ENCODE assay signal across 9 mouse cellular contexts in the genomic region with DNA sequence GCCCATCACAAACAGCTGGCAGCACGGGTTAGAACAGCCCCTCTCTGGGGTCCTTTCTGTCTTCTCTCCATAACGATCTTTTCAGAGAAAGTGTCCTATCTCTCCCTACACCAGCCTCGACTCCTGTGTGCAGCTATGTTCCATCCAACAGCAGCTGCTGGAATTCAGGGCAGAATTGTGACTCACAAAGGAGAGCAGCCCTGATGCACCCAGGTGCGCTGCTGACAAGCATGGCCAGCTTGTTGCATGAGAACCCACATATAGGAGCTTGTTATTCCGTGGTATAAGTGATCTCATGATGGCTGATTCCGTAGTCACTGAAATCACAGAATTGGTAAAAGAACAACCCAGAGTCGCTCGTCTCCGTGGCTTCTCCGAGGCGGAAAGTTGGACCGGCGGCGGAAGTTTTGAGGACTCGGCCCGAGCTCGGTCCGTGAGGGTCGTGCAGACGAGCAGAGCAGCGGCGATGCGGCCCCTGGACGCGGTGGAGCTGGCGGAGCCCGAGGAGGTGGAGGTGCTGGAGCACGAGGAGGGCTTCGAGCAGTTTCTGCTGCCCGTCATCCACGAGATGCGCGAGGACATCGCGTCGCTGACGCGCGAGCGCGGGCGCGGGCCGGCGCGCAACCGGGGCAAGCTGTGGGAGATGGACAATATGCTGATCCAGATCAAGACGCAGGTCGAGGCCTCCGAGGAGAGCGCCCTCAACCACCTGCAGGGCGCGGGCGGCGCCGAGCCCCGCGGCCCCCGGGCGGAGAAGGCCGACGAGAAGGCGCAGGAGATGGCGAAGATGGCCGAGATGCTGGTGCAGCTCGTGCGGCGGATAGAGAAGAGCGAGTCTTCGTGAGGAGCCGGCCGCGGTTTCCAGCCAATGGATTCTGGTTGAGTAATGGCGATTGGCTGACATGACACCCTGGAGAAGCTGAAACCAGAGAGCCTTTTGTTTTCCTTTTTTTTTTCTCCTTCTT. TPM values are rescaled to one million over a fixed set of nuclear protein-coding genes. Genes with fewer than 3 reads are reported as not detected.
DNase-seq lines count a peak whose midpoint lies in the region; ATAC-seq lines count a peak whose summit lies in the region.
"Not testable (repeated sequence)": the region's sequence is repeated elsewhere in the genome, so short reads cannot be mapped to it uniquely, and the experiment has no call there.
"Had no signal": no experiment of that assay in that cellular context is flagged by ENCODE, and none has a peak within 500 bp of the region (broad histone marks: within the 10 kb centered on the region; RNA-seq: fewer than 3 reads in every experiment).

No protein-coding gene starts in this region.

- peak overlapping the region; percentile 50 for H3K4me3 ChIP-seq in heart, embryonic 13.5 days
- H3K4me3 ChIP-seq in intestine, embryonic 14.5 days (ENCODE audit: low read depth, low read length): peak overlapping the region; percentile 33
- peak overlapping the region; percentile 46 for H3K4me3 ChIP-seq in limb, embryonic 10.5 days

- not testable (repeated sequence) for H3K36me3 ChIP-seq in heart, embryonic 13.5 days; intestine, embryonic 14.5 days (ENCODE audit: control insufficient read depth, insufficient read depth, low read length); limb, embryonic 10.5 days

- not testable (repeated sequence) for H3K27ac ChIP-seq in heart, embryonic 13.5 days (replicated peaks); intestine, embryonic 14.5 days (ENCODE audit: low read depth); limb, embryonic 10.5 days

- H3K27me3 ChIP-seq in heart, embryonic 13.5 days (replicated peaks): peaks cover 85% of the 10 kb centered on the region
- H3K27me3 ChIP-seq in intestine, embryonic 14.5 days (replicated peaks; ENCODE audit: control insufficient read depth, insufficient read depth, low read length): peaks cover 17% of the 10 kb centered on the region
- peaks cover 80% of the 10 kb centered on the region for H3K27me3 ChIP-seq in limb, embryonic 10.5 days (ENCODE audit: low read depth, poor library complexity, severe bottlenecking)

- peak overlapping the region; percentile 72 for H3K4me2 ChIP-seq in heart, embryonic 13.5 days
- H3K4me2 ChIP-seq in intestine, embryonic 14.5 days (ENCODE audit: low read length): peak overlapping the region; percentile 53

- peak; percentile 8 to 43 for DNase-seq in cerebellum, adult 18-20 months
- not testable (repeated sequence) for DNase-seq in intestine, embryonic 14.5 days (ENCODE audit: low spot score)
- peak; percentile 46 for DNase-seq in limb, embryonic 10.5 days (ENCODE audit: low spot score)
- DNase-seq in ovary, postnatal 36 days (ENCODE audit: low spot score): peak; percentile 27

- not testable (repeated sequence) for H3K9me3 ChIP-seq in heart, embryonic 13.5 days; intestine, embryonic 14.5 days (ENCODE audit: control insufficient read depth, low read length); limb, embryonic 10.5 days (replicated peaks)

- 0 out of 2 replicates have a peak overlapping the region, but pooled peaks have one; percentile 56 for H3K9ac ChIP-seq in heart, embryonic 13.5 days
- not testable (repeated sequence) for H3K9ac ChIP-seq in intestine, embryonic 14.5 days (ENCODE audit: low read length)

- not testable (repeated sequence) for H3K4me1 ChIP-seq in heart, embryonic 13.5 days; intestine, embryonic 14.5 days (replicated peaks; ENCODE audit: control insufficient read depth, insufficient read depth, low read length); limb, embryonic 10.5 days

- peak; percentile 59; the same call in 1 of the 2 replicates for ATAC-seq in erythroblast, adult 5-6 weeks (replicated peaks; ENCODE audit: low FRiP score, poor library complexity, severe bottlenecking)
- ATAC-seq in heart, embryonic 13.5 days (ENCODE audit: extremely low read depth, insufficient number of reproducible peaks, low FRiP score, low TSS enrichment): not testable (repeated sequence)
- 0 out of 2 replicates have a peak, but pooled peaks have one; percentile 45 for ATAC-seq in intestine, embryonic 14.5 days (replicated peaks; ENCODE audit: low FRiP score, low TSS enrichment, low read depth)
- peak; percentile 45 for ATAC-seq in megakaryocyte progenitor cell, adult 5-6 weeks (replicated peaks; ENCODE audit: poor library complexity)

- WGBS in heart, embryonic 13.5 days: 4% methylated on average over 74 of the region's 74 CpGs
- WGBS in intestine, embryonic 14.5 days: 4% methylated on average over 72 of the region's 74 CpGs
- 4% methylated on average over 74 of the region's 74 CpGs for WGBS in limb, embryonic 10.5 days

RNA-seq across cellular contexts. Expression of a gene that starts 9.8 kb away (rescaled TPM):
- not detected in 2 replicates for total RNA-seq in erythroblast, adult 5-6 weeks (2015; ENCODE audit: low replicate concordance)
- total RNA-seq in erythroblast, adult 5-6 weeks (2017; ENCODE audit: low replicate concordance): not detected in 2 replicates
- 2.1 and 2.8 TPM in 2 replicates for polyA plus RNA-seq in heart, embryonic 13.5 days (2015; fragmentation: Nextera tagmentation; extraction: Ambion mirVana)
- 2.5 and 3.1 TPM in 2 replicates for polyA plus RNA-seq in intestine, embryonic 14.5 days (2014; fragmentation: Nextera tagmentation; extraction: Ambion mirVana)
- 0.29 and 0.34 TPM in 2 replicates for polyA plus RNA-seq in limb, embryonic 10.5 days (2016; fragmentation: Nextera tagmentation; extraction: Ambion mirVana)
- total RNA-seq in megakaryocyte progenitor cell, adult 5-6 weeks (2015): 8.2 and 8.7 TPM in 2 replicates
- 0.68 and 2.8 TPM in 2 replicates for total RNA-seq in megakaryocyte progenitor cell, adult 5-6 weeks (2017)
- total RNA-seq: left cerebral cortex, postnatal 10 days had no signal

RNA-seq across cellular contexts. Expression of a gene that starts 25.0 kb away (rescaled TPM):
- total RNA-seq in erythroblast, adult 5-6 weeks (2015; ENCODE audit: low replicate concordance): not detected in 2 replicates
- 0.77 and 1.1 TPM in 2 replicates for total RNA-seq in erythroblast, adult 5-6 weeks (2017; ENCODE audit: low replicate concordance)
- polyA plus RNA-seq in heart, embryonic 13.5 days (2015; fragmentation: Nextera tagmentation; extraction: Ambion mirVana): 1.2 and 1.4 TPM in 2 replicates
- 0.32 and 0.37 TPM in 2 replicates for polyA plus RNA-seq in intestine, embryonic 14.5 days (2014; fragmentation: Nextera tagmentation; extraction: Ambion mirVana)
- 0.58 and 0.61 TPM in 2 replicates for polyA plus RNA-seq in limb, embryonic 10.5 days (2016; fragmentation: Nextera tagmentation; extraction: Ambion mirVana)
- 0.32 and 0.86 TPM in 2 replicates for total RNA-seq in megakaryocyte progenitor cell, adult 5-6 weeks (2015)
- 0.37 and 0.81 TPM in 2 replicates for total RNA-seq in megakaryocyte progenitor cell, adult 5-6 weeks (2017)

RNA-seq across cellular contexts. Expression of a gene that starts 26.2 kb away (rescaled TPM):
- 0.63 TPM in 1 of 2 replicates, not detected in the other for total RNA-seq in erythroblast, adult 5-6 weeks (2015; ENCODE audit: low replicate concordance)
- 0.70 TPM in 1 of 2 replicates, not detected in the other for total RNA-seq in erythroblast, adult 5-6 weeks (2017; ENCODE audit: low replicate concordance)
- 0.82 and 1.2 TPM in 2 replicates for polyA plus RNA-seq in heart, embryonic 13.5 days (2015; fragmentation: Nextera tagmentation; extraction: Ambion mirVana)
- polyA plus RNA-seq in intestine, embryonic 14.5 days (2014; fragmentation: Nextera tagmentation; extraction: Ambion mirVana): 3.4 and 4.4 TPM in 2 replicates
- 0.23 and 0.33 TPM in 2 replicates for polyA plus RNA-seq in limb, embryonic 10.5 days (2016; fragmentation: Nextera tagmentation; extraction: Ambion mirVana)
- 1.6 and 2.3 TPM in 2 replicates for total RNA-seq in megakaryocyte progenitor cell, adult 5-6 weeks (2015)
- total RNA-seq in megakaryocyte progenitor cell, adult 5-6 weeks (2017): 0.29 and 0.71 TPM in 2 replicates

RNA-seq across cellular contexts. Expression of a gene that starts 27.0 kb away (rescaled TPM):
- not detected in 2 replicates for total RNA-seq in erythroblast, adult 5-6 weeks (2015; ENCODE audit: low replicate concordance)
- total RNA-seq in erythroblast, adult 5-6 weeks (2017; ENCODE audit: low replicate concordance): not detected in 2 replicates
- 0.66 and 0.99 TPM in 2 replicates for polyA plus RNA-seq in heart, embryonic 13.5 days (2015; fragmentation: Nextera tagmentation; extraction: Ambion mirVana)
- 0.22 and 0.24 TPM in 2 replicates for polyA plus RNA-seq in intestine, embryonic 14.5 days (2014; fragmentation: Nextera tagmentation; extraction: Ambion mirVana)
- polyA plus RNA-seq in limb, embryonic 10.5 days (2016; fragmentation: Nextera tagmentation; extraction: Ambion mirVana): 0.24 and 0.31 TPM in 2 replicates
- total RNA-seq in megakaryocyte progenitor cell, adult 5-6 weeks (2015): 0.12 and 0.27 TPM in 2 replicates
- 0.33 and 0.95 TPM in 2 replicates for total RNA-seq in megakaryocyte progenitor cell, adult 5-6 weeks (2017)
- total RNA-seq: heart, adult 8-10 months; left cerebral cortex, postnatal 10 days had no signal

RNA-seq across cellular contexts. Expression of a gene that starts 41.5 kb away (rescaled TPM):
- 0.96 and 10.0 TPM in 2 replicates for total RNA-seq in erythroblast, adult 5-6 weeks (2015; ENCODE audit: low replicate concordance)
- total RNA-seq in erythroblast, adult 5-6 weeks (2017; ENCODE audit: low replicate concordance): 2.2 and 10.7 TPM in 2 replicates
- 60.6 and 67.7 TPM in 2 replicates for polyA plus RNA-seq in heart, embryonic 13.5 days (2015; fragmentation: Nextera tagmentation; extraction: Ambion mirVana)
- polyA plus RNA-seq in intestine, embryonic 14.5 days (2014; fragmentation: Nextera tagmentation; extraction: Ambion mirVana): 89.3 and 91.4 TPM in 2 replicates
- polyA plus RNA-seq in limb, embryonic 10.5 days (2016; fragmentation: Nextera tagmentation; extraction: Ambion mirVana): 89.9 and 106 TPM in 2 replicates
- 71.3 and 89.1 TPM in 2 replicates for total RNA-seq in megakaryocyte progenitor cell, adult 5-6 weeks (2015)
- 53.6 and 69.9 TPM in 2 replicates for total RNA-seq in megakaryocyte progenitor cell, adult 5-6 weeks (2017)
